Mouse (Mus musculus): ENCODE data around the gene Disc1. TPM values are rescaled to one million over a fixed set of nuclear protein-coding genes. Genes with fewer than 3 reads are reported as not detected.

Disc1 gene
- polyA plus RNA-seq (2015; fragmentation: Nextera tagmentation; extraction: Ambion mirVana) = 0.97 and 1.4 TPM in 2 replicates

GRCm38 (mm10) chr8:125053505-125054435 is at the start of gene Disc1:
TSS of gene Disc1 (plus strand) at chr8:125054195.

GRCm38 (mm10) chr8:125012695-125013627 is 41.0 kb upstream of the Disc1 start, which contains the start of gene Tsnax:
TSS of gene Tsnax (plus strand) at chr8:125012997.

Small RNA genes lying within 50 kb of the gene (microRNA-seq; reads per million reads assigned to microRNA genes)
- 0 reads per million in 2 experiments for gene Gm22197

Other genes starting within 250 kb of the Disc1 start
- gene Gnpat, start 191.2 kb upstream of the Disc1 start, polyA plus RNA-seq (2015; fragmentation: Nextera tagmentation; extraction: Ambion mirVana) = 103 and 107 TPM in 2 replicates
- 42.7 and 43.1 TPM in 2 replicates for gene 2810004N23Rik, start 191.1 kb upstream of the Disc1 start, polyA plus RNA-seq (2015; fragmentation: Nextera tagmentation; extraction: Ambion mirVana)
- gene Exoc8, start 156.5 kb upstream of the Disc1 start, polyA plus RNA-seq (2015; fragmentation: Nextera tagmentation; extraction: Ambion mirVana) = 3.7 and 3.9 TPM in 2 replicates
- 3.9 and 5.2 TPM in 2 replicates for gene Sprtn, start 156.3 kb upstream of the Disc1 start, polyA plus RNA-seq (2015; fragmentation: Nextera tagmentation; extraction: Ambion mirVana)
- 10.0 TPM in 2 replicates for gene Egln1, start 104.9 kb upstream of the Disc1 start, polyA plus RNA-seq (2015; fragmentation: Nextera tagmentation; extraction: Ambion mirVana)
- 82.3 and 83.9 TPM in 2 replicates for gene Tsnax, start 41.2 kb upstream of the Disc1 start, polyA plus RNA-seq (2015; fragmentation: Nextera tagmentation; extraction: Ambion mirVana)

All from skeletal muscle tissue, postnatal 0 days (tissue).